Mouse (Mus musculus): ENCODE measurements around the gene Micu1. TPM values are rescaled to one million over a fixed set of nuclear protein-coding genes. Genes with fewer than 3 reads are reported as not detected.

The Micu1 gene
- total RNA-seq, 1 experiment = 23.6 TPM

- in situ Hi-C loops (cut with MboI; ENCODE audit: low sequenced_read_pairs in 2 of 2, unreplicated experiment in 2 of 2) = no loop called here
- H3K4me3 ChIP-seq (ENCODE audit: insufficient read depth in 1 of 2, low read depth in 1 of 2, low read length in 2 of 2, poor library complexity in 1 of 2, severe bottlenecking in 1 of 2) = peak overlapping the region in 1 of 2 experiments; percentile 48; a peak in 2 of 4 replicates
- no peak overlapping the region for H3K27ac ChIP-seq (ENCODE audit: insufficient read depth, low read depth, low read length, poor library complexity, severe bottlenecking)
- no peak overlapping the region for H3K9ac ChIP-seq (ENCODE audit: insufficient read depth, low read depth, low read length, poor library complexity, severe bottlenecking)
- no peaks in the 10 kb centered on the region for H3K9me3 ChIP-seq (ENCODE audit: control insufficient read depth, insufficient read depth, low read depth, low read length)
- no peak for TF ChIP-seq ZNF384 (IDR thresholded peaks at IDR 0.05; ENCODE audit: low read depth, low read length)
- TF ChIP-seq MAFK (IDR thresholded peaks at IDR 0.05; ENCODE audit: insufficient read depth, low read depth, low read length) = no peak
- TF ChIP-seq ZC3H11A (IDR thresholded peaks at IDR 0.05; ENCODE audit: borderline replicate concordance, low read depth, low read length) = no peak
- no peak for TF ChIP-seq CHD2 (IDR thresholded peaks at IDR 0.05; ENCODE audit: low read depth, low read length)
- no peak for TF ChIP-seq HCFC1 (IDR thresholded peaks at IDR 0.05; ENCODE audit: borderline replicate concordance, insufficient read depth, low read length)
- H3K4me1 ChIP-seq (ENCODE audit: control insufficient read depth in 2 of 2, insufficient read depth in 2 of 2, low read length in 2 of 2, poor library complexity in 1 of 2) = peaks cover 5 to 9% of the 10 kb centered on the region in 2 experiments; a peak in 2 of 4 replicates
- DNase-seq (ENCODE audit: low read depth, low spot score) = no peak
- H3K36me3 ChIP-seq (ENCODE audit: control insufficient read depth, insufficient read depth, low read length, poor library complexity, severe bottlenecking) = no peaks in the 10 kb centered on the region
Observed at GRCm38 (mm10) chr10:59701805-59702204, 472 bp upstream of the Micu1 start.

GRCm38 (mm10) chr10:59703060-59703760 is 933 bp downstream of the Micu1 start:
- TF ChIP-seq CHD2 (IDR thresholded peaks at IDR 0.05; ENCODE audit: low read depth, low read length) (no peak), ZNF384 (IDR thresholded peaks at IDR 0.05; ENCODE audit: low read depth, low read length) (no peak), ZC3H11A (IDR thresholded peaks at IDR 0.05; ENCODE audit: borderline replicate concordance, low read depth, low read length) (no peak), MAFK (IDR thresholded peaks at IDR 0.05; ENCODE audit: insufficient read depth, low read depth, low read length) (no peak), HCFC1 (IDR thresholded peaks at IDR 0.05; ENCODE audit: borderline replicate concordance, insufficient read depth, low read length) (no peak)
- in situ Hi-C loops (cut with MboI; ENCODE audit: low sequenced_read_pairs in 2 of 2, unreplicated experiment in 2 of 2) = no loop called here

GRCm38 (mm10) chr10:59706991-59707546 is 4.8 kb downstream of the Micu1 start:
- DNase-seq (ENCODE audit: low read depth, low spot score) = no peak
- Histone ChIP-seq H3K4me3 (ENCODE audit: insufficient read depth in 1 of 2, low read depth in 1 of 2, low read length in 2 of 2, poor library complexity in 1 of 2, severe bottlenecking in 1 of 2) (no peak overlapping the region), H3K27ac (ENCODE audit: insufficient read depth, low read depth, low read length, poor library complexity, severe bottlenecking) (no peak overlapping the region), H3K9ac (ENCODE audit: insufficient read depth, low read depth, low read length, poor library complexity, severe bottlenecking) (no peak overlapping the region), H3K36me3 (ENCODE audit: control insufficient read depth, insufficient read depth, low read length, poor library complexity, severe bottlenecking) (no peaks in the 10 kb centered on the region), H3K4me1 (ENCODE audit: control insufficient read depth in 2 of 2, insufficient read depth in 2 of 2, low read length in 2 of 2, poor library complexity in 1 of 2) (peaks cover 0 to 3% of the 10 kb centered on the region in 2 experiments; a peak in 1 of 4 replicates), H3K9me3 (ENCODE audit: control insufficient read depth, insufficient read depth, low read depth, low read length) (no peaks in the 10 kb centered on the region)
- no peak for TF ChIP-seq ZNF384 (IDR thresholded peaks at IDR 0.05; ENCODE audit: low read depth, low read length)
- TF ChIP-seq CHD2 (IDR thresholded peaks at IDR 0.05; ENCODE audit: low read depth, low read length) = no peak
- no peak for TF ChIP-seq ZC3H11A (IDR thresholded peaks at IDR 0.05; ENCODE audit: borderline replicate concordance, low read depth, low read length)
- no peak for TF ChIP-seq HCFC1 (IDR thresholded peaks at IDR 0.05; ENCODE audit: borderline replicate concordance, insufficient read depth, low read length)
- TF ChIP-seq MAFK (IDR thresholded peaks at IDR 0.05; ENCODE audit: insufficient read depth, low read depth, low read length) = no peak
- in situ Hi-C loops (cut with MboI; ENCODE audit: low sequenced_read_pairs in 2 of 2, unreplicated experiment in 2 of 2) = no loop called here

More at GRCm38 (mm10) chr10:59703060-59703760, 933 bp downstream of the Micu1 start:
- Histone ChIP-seq H3K36me3 (ENCODE audit: control insufficient read depth, insufficient read depth, low read length, poor library complexity, severe bottlenecking) (no peaks in the 10 kb centered on the region), H3K27ac (ENCODE audit: insufficient read depth, low read depth, low read length, poor library complexity, severe bottlenecking) (no peak overlapping the region), H3K9me3 (ENCODE audit: control insufficient read depth, insufficient read depth, low read depth, low read length) (no peaks in the 10 kb centered on the region), H3K4me1 (ENCODE audit: control insufficient read depth in 2 of 2, insufficient read depth in 2 of 2, low read length in 2 of 2, poor library complexity in 1 of 2) (peaks cover 5 to 7% of the 10 kb centered on the region in 2 experiments; a peak in 2 of 4 replicates), H3K9ac (ENCODE audit: insufficient read depth, low read depth, low read length, poor library complexity, severe bottlenecking) (peak overlapping the region; percentile 62; the same call in 1 of the 2 replicates), H3K4me3 (ENCODE audit: insufficient read depth in 1 of 2, low read depth in 1 of 2, low read length in 2 of 2, poor library complexity in 1 of 2, severe bottlenecking in 1 of 2) (peak overlapping the region; percentile 67 to 81)
- DNase-seq (ENCODE audit: low read depth, low spot score) = no peak

GRCm38 (mm10) chr10:59707595-59707994 is 5.3 kb downstream of the Micu1 start:
- peaks cover 0 to 2% of the 10 kb centered on the region in 2 experiments; a peak in 1 of 4 replicates for H3K4me1 ChIP-seq (ENCODE audit: control insufficient read depth in 2 of 2, insufficient read depth in 2 of 2, low read length in 2 of 2, poor library complexity in 1 of 2)
- TF ChIP-seq MAFK (IDR thresholded peaks at IDR 0.05; ENCODE audit: insufficient read depth, low read depth, low read length) = peak; percentile 98
- no peak for TF ChIP-seq HCFC1 (IDR thresholded peaks at IDR 0.05; ENCODE audit: borderline replicate concordance, insufficient read depth, low read length)
- no peak for TF ChIP-seq CHD2 (IDR thresholded peaks at IDR 0.05; ENCODE audit: low read depth, low read length)
- TF ChIP-seq ZNF384 (IDR thresholded peaks at IDR 0.05; ENCODE audit: low read depth, low read length) = no peak
- H3K9me3 ChIP-seq (ENCODE audit: control insufficient read depth, insufficient read depth, low read depth, low read length) = no peaks in the 10 kb centered on the region
- H3K27ac ChIP-seq (ENCODE audit: insufficient read depth, low read depth, low read length, poor library complexity, severe bottlenecking) = no peak overlapping the region
- H3K9ac ChIP-seq (ENCODE audit: insufficient read depth, low read depth, low read length, poor library complexity, severe bottlenecking) = no peak overlapping the region
- H3K4me3 ChIP-seq (ENCODE audit: insufficient read depth in 1 of 2, low read depth in 1 of 2, low read length in 2 of 2, poor library complexity in 1 of 2, severe bottlenecking in 1 of 2) = no peak overlapping the region
- in situ Hi-C loops (cut with MboI; ENCODE audit: low sequenced_read_pairs in 2 of 2, unreplicated experiment in 2 of 2) = no loop called here
- DNase-seq (ENCODE audit: low read depth, low spot score) = no peak
- no peaks in the 10 kb centered on the region for H3K36me3 ChIP-seq (ENCODE audit: control insufficient read depth, insufficient read depth, low read length, poor library complexity, severe bottlenecking)
